Mouse (Mus musculus) right cerebral cortex, postnatal 14 days (tissue): ENCODE measurements around the gene Fermt3.
A peak's percentile ranks its signal among the peaks of the same experiment; 100 is the strongest.
"Not testable (repeated sequence)": the region's sequence is repeated elsewhere in the genome, so short reads cannot be mapped to it uniquely, and the experiment has no call there.

Source experiments
- DNase-seq: peaks from one replicate; pipeline ENCODE4 v3.0.0; 2022

The Fermt3 gene

DNA sequence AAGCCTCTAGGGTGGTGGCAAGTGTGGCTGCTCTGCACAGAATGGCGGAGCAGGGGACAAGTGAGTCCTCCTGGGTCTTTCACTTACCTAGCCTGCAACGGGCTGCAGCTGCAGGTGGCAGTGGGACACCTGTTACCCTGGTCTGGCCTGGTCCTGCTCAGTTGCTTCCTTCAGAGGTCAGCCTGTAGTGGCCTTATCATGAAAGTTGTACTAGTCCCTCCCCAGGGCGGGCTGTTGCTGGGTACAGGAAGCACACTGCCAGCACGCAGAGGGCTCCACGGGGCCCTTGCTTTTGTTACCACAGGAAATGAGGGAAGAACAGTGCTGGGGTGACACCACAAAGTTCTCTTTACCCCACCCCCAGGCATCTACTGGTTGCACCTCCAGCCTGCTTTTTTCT, at the start of gene Fermt3:
Fermt3 (minus strand) TSS at position 279 of the 400 bp plus-strand sequence.
- peak; percentile 33 for DNase-seq

DNA sequence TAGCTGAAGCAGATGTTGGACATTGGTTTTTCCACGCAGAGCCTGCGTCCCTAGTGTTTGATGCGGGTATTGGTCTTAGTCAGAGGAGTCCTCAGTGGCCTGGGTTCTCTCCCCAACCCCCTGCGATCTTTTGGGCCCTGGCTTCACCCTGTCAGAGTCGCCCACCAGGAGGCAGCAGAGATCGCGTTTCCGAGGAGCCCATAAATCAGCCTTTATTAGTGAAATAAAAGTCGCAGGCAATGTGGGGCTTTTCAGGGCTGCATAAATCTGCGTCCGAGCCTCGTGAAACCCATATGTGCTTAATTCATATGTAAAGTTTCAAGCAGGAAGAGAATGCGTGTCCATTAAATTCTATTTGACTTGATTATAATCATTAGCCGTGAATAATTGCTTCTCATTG, 48.9 kb upstream of the Fermt3 start:
- peak; percentile 86 for DNase-seq

DNA sequence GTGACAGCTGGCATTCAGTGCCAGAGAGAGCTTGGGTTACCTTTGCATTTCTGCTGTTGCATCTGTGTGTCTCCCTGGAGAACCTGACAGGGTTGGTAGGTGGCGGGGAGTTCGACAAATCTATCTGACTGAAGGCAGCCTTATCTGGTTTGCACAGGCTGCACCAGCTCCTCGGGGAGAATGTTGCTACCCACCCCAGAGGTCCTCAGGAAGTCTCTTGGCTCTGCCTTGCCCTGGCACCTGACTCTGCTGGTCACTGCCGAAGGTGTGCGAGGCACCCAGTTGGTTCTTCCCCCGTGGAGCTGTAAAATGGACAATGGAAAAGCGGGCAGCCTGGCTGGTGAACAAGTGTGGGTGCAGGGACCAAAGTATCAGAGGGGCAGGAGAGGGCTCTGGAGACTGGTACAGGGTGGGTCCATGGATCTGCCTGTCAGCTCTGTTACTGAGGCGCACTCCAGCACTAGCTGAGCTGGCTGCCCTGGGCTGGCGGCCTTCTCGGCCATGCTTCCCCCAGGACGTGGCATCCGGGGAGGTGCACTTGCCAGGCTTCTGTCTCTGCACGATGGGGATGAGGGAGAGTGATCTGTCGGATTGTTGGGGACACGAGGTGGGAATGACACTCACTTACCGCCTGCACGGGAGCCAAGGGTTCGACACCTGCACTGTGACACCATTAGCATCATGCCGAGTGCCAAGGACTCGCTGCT, 48.2 kb upstream of the Fermt3 start:
- DNase-seq, result no peak

DNA sequence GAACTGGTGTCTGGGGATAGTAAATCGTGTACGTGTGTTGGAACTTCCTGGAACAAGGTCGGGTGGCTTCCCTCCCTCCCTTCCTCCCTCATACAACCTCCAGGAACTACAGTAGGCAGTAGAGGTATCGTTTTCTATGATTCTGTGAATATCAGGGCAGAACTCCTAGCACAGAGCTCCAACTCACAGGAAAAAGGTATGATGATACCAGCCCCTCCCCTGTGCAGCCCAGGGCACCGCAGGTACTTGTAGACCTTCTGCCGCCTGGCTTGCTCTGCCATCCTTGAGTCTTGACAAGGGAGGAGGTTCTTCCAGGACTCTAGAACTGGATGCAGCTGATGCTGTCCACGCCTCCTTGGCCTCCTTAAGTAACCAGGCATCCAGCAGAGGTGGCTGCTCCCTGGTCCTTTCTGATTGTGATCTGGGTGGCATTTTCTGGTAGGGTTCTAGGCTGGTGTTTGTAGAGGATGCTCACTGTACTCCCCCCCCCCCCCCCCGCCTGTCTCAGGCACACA, 47.6 kb upstream of the Fermt3 start:
- no peak for DNase-seq

DNA sequence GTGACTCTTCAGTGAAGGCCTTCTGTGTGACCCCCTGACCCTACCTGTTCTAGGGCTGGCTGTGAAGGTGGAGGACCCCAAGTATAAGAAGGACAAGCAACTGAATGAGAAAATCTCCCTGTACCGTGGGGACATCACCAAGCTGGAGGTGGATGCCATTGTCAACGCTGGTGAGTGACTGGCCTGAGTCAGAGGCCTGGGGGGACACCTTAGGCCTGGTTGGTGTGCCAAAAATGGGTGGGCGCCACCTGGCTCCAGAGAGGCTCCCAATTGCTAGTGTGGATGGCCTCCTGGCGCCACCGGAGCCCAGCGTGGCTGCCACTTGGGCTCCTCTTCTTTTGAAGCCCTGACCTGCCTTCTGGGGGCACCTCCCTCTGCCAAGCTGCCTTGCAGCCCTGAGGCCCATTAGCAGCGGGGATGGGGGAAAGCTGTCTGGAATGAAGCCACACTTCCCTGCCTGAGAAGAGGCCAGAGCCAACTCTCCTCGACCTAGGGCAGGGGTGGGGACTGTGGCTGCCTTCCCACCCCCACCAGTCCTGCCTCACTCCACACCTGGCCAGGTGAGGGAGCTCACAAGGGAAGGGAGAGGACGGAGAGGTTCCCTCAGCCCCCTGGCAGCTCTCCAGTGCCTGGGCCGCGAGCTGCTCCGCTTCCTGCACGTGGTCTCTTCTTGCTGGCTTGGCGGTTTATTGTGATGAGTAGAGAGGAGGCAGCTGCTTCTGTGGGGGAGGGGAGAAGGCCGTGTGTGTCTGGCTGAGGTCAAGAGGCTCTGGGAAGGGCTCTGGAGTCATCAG, 47.0 kb upstream of the Fermt3 start:
- peak; percentile 58 for DNase-seq

DNA sequence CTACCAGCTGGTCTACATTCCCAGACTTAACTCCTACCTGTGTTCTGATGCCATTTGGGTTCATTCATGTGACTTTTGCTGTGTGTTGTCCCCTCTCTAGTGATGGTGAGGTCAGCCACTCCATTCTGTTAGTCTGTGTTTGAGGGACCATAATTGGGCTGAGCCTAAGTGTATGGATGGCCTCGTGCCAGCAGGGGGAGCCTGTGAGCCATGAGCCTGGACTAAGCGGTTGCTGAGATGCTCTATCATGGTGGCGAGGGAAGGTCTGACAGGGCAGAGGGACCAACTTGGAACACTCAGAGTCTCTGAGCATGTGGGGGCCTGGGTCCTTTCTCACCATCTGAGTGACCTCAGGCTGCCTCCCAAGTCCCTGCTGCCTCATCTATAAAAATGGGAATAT, 45.3 kb upstream of the Fermt3 start:
- DNase-seq, result peak; percentile 89

- no peak for DNase-seq
These were observed 43.6 kb upstream of the Fermt3 start for GRCm38 (mm10) chr19:7062916-7063315.

- DNase-seq, result no peak
These were observed 42.8 kb upstream of the Fermt3 start for GRCm38 (mm10) chr19:7062110-7062509.

GRCm38 (mm10) chr19:7058541-7058940, 39.3 kb upstream of the Fermt3 start:
- DNase-seq, result no peak

DNA sequence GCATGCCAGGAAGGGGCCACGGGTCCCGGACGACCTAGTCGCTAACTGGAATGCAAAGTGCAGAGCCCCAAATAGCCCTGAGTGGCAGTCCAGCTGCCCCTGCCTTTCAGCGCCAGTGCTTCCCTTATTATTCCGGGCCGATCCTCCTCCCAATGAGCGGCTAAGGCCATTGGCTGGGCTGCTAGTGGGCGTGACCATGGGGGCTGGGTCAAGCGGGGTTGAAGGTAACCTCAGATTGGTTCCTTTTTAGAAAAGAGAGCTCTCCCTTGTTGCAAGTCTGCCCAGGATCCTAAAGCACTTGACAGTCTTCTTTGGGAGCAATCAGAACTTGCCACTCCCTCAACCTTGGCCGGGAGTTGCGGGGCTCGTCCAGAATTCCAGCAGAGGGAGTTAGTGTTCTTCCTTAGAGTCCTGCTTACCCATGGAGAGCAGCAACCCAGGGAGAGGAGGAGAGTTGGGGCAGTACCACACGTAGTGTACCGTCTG, 38.5 kb upstream of the Fermt3 start:
- peak; percentile 52 for DNase-seq

DNA sequence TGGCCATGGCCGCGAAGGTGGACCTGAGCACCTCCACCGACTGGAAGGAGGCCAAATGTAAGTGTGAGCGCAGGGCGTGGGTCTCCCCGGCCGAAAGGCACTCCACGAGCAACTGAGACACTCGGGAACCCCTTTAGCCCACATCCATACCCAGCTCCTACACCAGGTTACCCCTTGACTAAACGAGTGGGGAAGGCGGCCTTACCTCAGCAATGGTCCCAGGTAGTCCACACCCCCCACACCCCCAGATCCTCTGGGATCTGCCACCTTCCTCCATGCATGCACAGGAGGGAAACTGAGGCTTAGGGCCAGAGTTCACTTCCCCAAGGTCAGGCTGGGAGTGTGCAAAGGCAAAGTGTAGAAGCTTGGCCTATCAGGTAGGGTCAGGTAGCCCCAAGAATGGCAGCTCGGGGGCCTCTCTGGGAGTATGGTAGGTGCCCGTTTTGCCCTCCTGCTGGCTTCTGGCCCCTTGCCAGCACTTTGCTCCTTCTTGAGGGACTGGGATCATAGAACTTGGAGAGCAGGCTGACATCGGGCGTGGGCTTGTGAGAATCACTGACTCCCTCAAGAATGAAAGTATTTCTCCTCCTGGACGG, 38.0 kb upstream of the Fermt3 start:
- DNase-seq, result peak; percentile 53

- peak; percentile 85 for DNase-seq
These were observed 37.2 kb upstream of the Fermt3 start, which contains the start of gene Macrod1 for GRCm38 (mm10) chr19:7056248-7057087. Gene Macrod1, plus strand, starts transcription at chr19:7056810.

DNA sequence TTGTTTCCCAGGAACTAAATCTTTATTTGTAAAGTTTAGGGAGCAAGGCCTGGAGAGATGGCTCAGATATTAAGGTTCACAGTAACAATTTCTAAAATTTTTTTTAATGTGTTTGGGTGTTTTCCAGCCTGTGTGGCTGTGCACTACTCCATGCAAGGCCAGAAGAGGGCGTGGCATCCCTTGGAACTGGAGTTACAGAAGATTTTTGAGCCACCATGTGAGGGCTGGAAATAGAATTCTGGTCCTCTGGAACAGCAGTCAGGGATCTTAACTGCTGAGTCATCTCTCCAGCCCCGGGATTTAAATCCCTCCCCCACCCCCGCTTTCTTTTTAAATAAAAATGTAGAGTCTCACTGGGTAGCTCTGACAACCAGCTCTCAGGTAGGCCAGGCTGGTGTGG, 35.9 kb upstream of the Fermt3 start:
- DNase-seq, result no peak

DNA sequence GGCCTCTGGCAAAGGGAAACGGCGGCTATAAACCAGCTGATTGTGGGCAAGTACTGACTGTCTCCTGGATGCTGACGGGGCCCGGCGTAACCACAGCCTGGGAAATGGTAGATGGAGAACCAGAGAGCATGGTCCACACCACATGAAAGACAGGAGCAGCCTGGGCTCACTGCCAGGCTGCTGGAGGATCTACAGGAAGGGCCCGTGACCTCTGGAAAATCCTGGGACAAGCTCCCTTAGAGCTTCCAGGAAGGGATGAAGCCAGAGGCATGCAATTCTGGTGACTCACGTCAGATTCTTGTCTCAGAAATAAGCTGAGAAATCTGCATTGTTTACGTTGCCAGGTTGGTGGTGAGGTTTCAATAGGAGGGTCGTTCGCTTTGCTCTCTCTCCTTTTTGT, 35.5 kb upstream of the Fermt3 start:
- no peak for DNase-seq

DNA sequence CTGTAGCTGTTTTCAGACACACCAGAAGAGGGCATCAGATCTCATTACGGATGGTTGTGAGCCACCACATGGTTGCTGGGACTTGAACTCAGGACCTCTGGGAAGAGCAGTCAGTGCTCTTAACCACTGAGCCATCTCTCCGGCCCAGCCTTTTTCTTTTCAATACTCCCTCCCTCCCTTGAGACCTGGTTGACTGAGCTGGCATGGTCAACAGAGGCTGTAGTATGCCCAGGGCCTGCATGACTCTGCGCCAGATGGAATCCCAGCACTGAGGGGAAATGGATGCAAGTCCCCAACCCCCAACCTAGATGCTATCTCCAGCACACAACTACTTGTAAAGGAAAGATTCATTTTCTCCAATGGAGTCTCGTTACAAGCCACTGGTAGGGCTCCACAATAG, 34.1 kb upstream of the Fermt3 start:
- DNase-seq, result not testable (repeated sequence)

DNA sequence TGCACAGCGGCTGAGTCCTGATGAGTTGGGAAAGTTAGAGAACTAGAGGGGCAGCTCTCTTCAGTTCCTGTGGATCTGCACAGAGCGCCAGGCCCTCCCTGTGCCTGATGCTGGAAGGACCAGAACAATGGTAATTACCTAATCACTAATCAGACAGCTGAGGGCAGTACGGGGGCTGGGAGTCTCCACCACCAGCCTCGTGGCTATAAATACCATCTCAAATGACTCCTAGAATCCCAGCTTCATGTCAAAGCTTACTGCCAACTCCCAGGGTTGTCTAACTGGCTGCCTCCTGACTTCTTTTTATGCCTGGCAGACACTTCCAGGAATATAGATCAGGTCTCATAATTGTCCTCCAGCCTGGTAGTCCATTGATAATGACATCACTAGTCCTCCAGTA, 25.4 kb upstream of the Fermt3 start:
- no peak for DNase-seq

GRCm38 (mm10) chr19:7044279-7044678, 25.0 kb upstream of the Fermt3 start:
- DNase-seq, result no peak

GRCm38 (mm10) chr19:7041171-7041570, 21.9 kb upstream of the Fermt3 start:
- no peak for DNase-seq

- no peak for DNase-seq
These were observed 21.4 kb upstream of the Fermt3 start for GRCm38 (mm10) chr19:7040637-7041130.

DNA sequence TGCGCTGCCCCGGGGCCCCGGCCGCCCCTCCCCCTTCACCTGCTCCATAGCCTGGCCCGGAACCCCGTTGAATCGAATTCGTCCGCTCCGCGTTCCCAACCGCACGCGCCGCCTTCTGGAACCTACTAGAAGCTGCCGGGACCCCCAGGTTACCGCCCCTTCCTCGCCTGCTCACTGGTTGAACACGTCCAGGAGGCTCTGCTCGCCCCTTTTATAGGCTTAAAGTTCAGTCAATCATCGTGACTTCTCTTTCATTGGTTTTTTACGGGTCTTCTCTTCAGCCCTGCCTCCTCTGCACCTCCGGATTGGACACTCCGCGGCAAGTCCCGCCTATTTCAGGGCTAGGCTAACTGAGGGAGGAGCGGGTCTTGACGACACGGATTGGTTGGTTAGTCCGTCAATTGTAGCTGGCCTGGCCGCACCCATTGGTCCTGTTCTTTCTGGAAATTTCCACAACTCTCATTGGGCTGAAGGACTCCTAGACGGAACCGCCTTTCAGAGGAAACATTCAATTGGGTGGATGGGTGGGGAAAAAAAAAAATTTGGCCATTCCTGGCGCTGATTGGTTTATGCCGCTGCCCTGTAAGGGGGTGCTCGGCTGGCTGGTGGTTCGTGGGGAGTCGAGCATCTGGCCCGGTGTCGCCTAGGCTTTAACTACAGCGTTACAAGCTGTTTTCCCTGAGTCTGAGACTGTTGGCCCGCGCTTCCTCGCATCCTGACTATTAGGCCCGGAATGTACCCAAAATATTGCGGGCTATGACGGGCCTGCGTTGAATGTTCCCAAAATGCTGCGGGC, 20.8 kb upstream of the Fermt3 start, which contains the start of gene Stip1:
Stip1 (minus strand) TSS at position 127 of the 796 bp plus-strand sequence.
- DNase-seq, result peak; percentile 98

DNA sequence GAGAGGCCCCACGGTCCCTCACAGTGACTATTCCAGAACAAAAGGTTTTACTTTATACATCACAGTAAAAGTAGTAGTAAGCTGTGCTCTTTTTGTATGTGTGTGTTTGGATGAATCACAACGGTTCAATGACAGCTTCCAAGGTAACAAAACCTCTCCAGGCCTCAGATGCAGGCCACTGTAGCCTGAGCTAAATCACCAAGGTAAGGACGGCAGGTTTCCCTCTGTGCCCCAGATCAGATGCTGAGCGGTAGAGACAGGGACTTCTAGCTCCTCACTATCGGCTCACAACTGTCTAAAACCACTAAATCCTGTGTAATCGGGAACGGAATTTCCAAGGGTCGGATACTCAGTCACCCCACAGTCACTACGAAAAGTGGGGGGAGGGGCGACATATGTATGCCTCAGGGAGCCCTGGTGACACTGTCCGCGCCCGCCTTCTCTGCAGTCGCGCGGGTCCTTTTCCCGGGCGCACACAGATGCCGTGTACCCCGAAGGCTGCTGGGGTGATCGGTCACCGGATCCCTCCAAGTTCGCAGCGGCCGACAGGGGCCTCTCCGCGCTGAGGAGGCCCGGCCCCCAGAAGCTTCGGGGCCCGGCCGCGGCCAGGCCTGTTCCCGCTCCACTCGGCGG, 19.9 kb upstream of the Fermt3 start:
- DNase-seq, result peak; percentile 71
